Mouse (Mus musculus) myocyte (in vitro differentiated cells): ENCODE measurements around the gene Zfp786. TPM values are rescaled to one million over a fixed set of nuclear protein-coding genes. Genes with fewer than 3 reads are reported as not detected.
A peak's percentile ranks its signal among the peaks of the same experiment; 100 is the strongest.

ENCODE experiments used
- H3K27me3 ChIP-seq: one replicate; pipeline ENCODE4 v1.6.1; 2011; ENCODE audit not compliant: control insufficient read depth, insufficient read depth, insufficient read length
- H3K36me3 ChIP-seq: one replicate; pipeline ENCODE4 v1.6.1; 2011; ENCODE audit not compliant: control insufficient read depth, insufficient read depth
- H3K4me2 ChIP-seq: one replicate; pipeline ENCODE4 v1.6.1; 2011; ENCODE audit warnings: low read depth, control low read depth
- H3K4me3 ChIP-seq: one replicate; pipeline ENCODE4 v1.5.1; 2011; ENCODE audit warnings: mild to moderate bottlenecking, control low read depth, moderate library complexity
- H3K79me2 ChIP-seq: one replicate; pipeline ENCODE4 v1.6.1; 2011; ENCODE audit not compliant: control insufficient read depth, insufficient read depth
- H3ac ChIP-seq: one replicate; pipeline ENCODE4 v1.6.1; 2011; ENCODE audit not compliant: control insufficient read depth, insufficient read length
- CEBPB ChIP-seq: IDR thresholded peaks from 2 replicates; pipeline ENCODE4 v1.6.1; 2011; ENCODE audit warnings: mild to moderate bottlenecking, moderate library complexity; ENCODE audit not compliant: poor library complexity, insufficient read depth, severe bottlenecking
- E2F4 ChIP-seq: IDR thresholded peaks from one replicate; pipeline ENCODE4 v1.6.1; 2011; ENCODE audit warnings: mild to moderate bottlenecking, control low read depth, moderate library complexity; ENCODE audit not compliant: insufficient read depth
- MAX ChIP-seq: IDR thresholded peaks from one replicate; pipeline ENCODE4 v1.6.1; 2011; ENCODE audit warnings: low read depth, mild to moderate bottlenecking, control low read depth
- MYOD1 ChIP-seq, 3 experiments: IDR thresholded peaks; one replicate each; pipeline ENCODE4 v1.6.1; 2011; ENCODE audit warnings: control low read depth in 2 of 3, low read depth in 2 of 3, mild to moderate bottlenecking in 2 of 3, moderate library complexity in 1 of 3; ENCODE audit not compliant: insufficient read length in 2 of 3, control insufficient read depth in 1 of 3
- MYOG ChIP-seq, 3 experiments: IDR thresholded peaks; one replicate each; pipeline ENCODE4 v1.6.1; 2011; ENCODE audit warnings: control low read depth in 2 of 3, low read depth in 2 of 3, mild to moderate bottlenecking in 2 of 3; ENCODE audit not compliant: insufficient read length in 2 of 3, control insufficient read depth in 1 of 3, insufficient read depth in 1 of 3
- POLR2A ChIP-seq: IDR thresholded peaks from one replicate; pipeline ENCODE4 v1.6.1; 2011; ENCODE audit warnings: low read depth, mild to moderate bottlenecking, control low read depth, moderate library complexity; ENCODE audit not compliant: insufficient read length
- POLR2AphosphoS2 ChIP-seq: IDR thresholded peaks from one replicate; pipeline ENCODE4 v1.6.1; 2011; ENCODE audit warnings: low read depth, control low read depth; ENCODE audit not compliant: insufficient read length
- REST ChIP-seq: IDR thresholded peaks from one replicate; pipeline ENCODE4 v1.6.1; 2011; ENCODE audit warnings: mild to moderate bottlenecking, control low read depth, moderate library complexity; ENCODE audit not compliant: insufficient read depth, insufficient read length
- SRF ChIP-seq: IDR thresholded peaks from one replicate; pipeline ENCODE4 v1.6.1; 2011; ENCODE audit warnings: low read depth; ENCODE audit not compliant: control insufficient read depth, insufficient read length
- TCF12 ChIP-seq: IDR thresholded peaks from one replicate; pipeline ENCODE4 v1.6.1; 2011; ENCODE audit warnings: mild to moderate bottlenecking, control low read depth; ENCODE audit not compliant: poor library complexity, insufficient read depth, severe bottlenecking
- TCF3 ChIP-seq: IDR thresholded peaks from one replicate; pipeline ENCODE4 v1.6.1; 2011; ENCODE audit warnings: low read depth, control low read depth; ENCODE audit not compliant: insufficient read length
- USF1 ChIP-seq: IDR thresholded peaks from one replicate; pipeline ENCODE4 v1.6.1; 2011; ENCODE audit warnings: low read depth, mild to moderate bottlenecking, control low read depth, moderate library complexity
- polyA plus RNA-seq: library from polyadenylated mRNA; unstranded; fragments of >200 nt; fragmentation: generic; extraction: Trizol; gene quantifications from one replicate; pipeline ENCODE4 v1.2.1, GENCODE M21; 2012; ENCODE audit warnings: missing spikeins

Zfp786 gene
- polyA plus RNA-seq, 1 experiment = 0.30 TPM

DNA sequence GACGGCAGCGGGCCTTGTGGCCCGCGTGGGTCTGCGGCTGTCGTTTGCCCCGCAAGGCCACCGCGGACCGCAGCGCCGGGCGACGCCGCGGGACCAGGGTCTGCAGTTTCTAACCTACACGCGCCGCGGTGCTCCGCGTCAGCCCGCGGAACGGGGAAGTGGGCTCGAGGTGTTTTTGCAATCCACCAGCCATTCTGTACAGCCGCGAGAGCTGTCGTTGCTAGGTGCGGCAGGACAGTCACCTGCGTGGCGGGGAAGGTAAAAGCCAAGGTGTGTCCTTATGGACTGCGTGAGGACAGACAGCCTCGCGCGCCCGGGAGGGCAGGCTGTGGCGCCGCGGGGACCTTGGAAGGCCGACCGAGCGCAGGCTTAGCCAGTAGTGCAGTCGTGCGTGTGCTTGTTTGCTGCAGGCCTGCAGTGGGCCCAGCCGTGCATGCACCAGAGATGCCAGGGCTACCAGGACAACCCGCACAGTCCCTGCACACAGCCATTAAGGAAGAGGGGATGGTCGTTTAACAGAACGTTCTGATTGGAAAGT is 5.4 kb upstream of the Zfp786 start:
- Histone ChIP-seq H3K4me3 (peak overlapping the region; percentile 56), H3K27me3 (no peaks in the 10 kb centered on the region), H3ac (peak overlapping the region; percentile 32), H3K36me3 (no peaks in the 10 kb centered on the region), H3K4me2 (peak overlapping the region; percentile 71), H3K79me2 (peaks cover 5% of the 10 kb centered on the region)
- TF ChIP-seq MYOG (IDR thresholded peaks at IDR 0.05; ENCODE audit: control insufficient read depth in 1 of 3, insufficient read depth in 1 of 3, insufficient read length in 2 of 3, low read depth in 2 of 3) = peak in 2 of 3 experiments; percentile 8 to 10
- TF ChIP-seq MYOD1 (IDR thresholded peaks at IDR 0.05; ENCODE audit: control insufficient read depth in 1 of 3, insufficient read length in 2 of 3, low read depth in 2 of 3) = peak in 1 of 3 experiments; percentile 1
- no peak for TF ChIP-seq TCF12

DNA sequence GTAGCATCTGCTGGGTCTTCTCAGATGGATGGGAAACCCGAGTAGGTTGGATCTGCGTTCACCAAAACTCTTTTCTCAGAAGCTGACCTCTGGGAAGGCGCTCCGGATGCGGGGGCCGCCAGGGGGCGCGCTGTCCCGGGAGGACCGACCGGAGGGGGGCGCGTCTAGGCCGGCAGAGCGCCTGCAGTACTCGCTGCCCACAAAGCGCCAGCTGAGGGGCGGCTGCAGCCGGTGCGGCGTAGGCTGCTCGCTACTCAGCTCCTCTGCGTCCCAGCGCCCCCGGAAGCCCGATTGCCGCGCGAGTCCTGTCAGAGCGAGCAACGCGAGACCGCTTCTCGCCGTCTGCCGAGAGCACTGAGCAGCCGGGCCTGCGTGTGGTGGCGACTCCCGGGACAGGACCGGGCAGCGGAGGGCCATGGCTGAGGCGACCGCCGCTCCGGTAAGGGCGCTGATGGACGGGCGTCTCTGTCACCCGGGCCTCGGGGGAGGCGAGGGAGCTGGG is 4.9 kb upstream of the Zfp786 start, which contains the start of gene Zfp398:
TSS of gene Zfp398 (plus strand) at position 180 of the 502 bp plus-strand sequence.
- H3K36me3 ChIP-seq = no peaks in the 10 kb centered on the region
- H3ac ChIP-seq = peak within 1 kb of the TSS; percentile 32
- H3K27me3 ChIP-seq = no peaks in the 10 kb centered on the region
- H3K79me2 ChIP-seq = peaks cover 5% of the 10 kb centered on the region
- peak within 1 kb of the TSS; percentile 71 for H3K4me2 ChIP-seq
- peak; percentile 18 for TF ChIP-seq SRF
- no peak for TF ChIP-seq E2F4
- TF ChIP-seq TCF12 = no peak
- TF ChIP-seq POLR2A = peak; percentile 84
- no peak for TF ChIP-seq MAX
- TF ChIP-seq MYOD1 (IDR thresholded peaks at IDR 0.05; ENCODE audit: control insufficient read depth in 1 of 3, insufficient read length in 2 of 3, low read depth in 2 of 3) = peak in 2 of 3 experiments; percentile 66 to 76
- peak; percentile 64 for TF ChIP-seq POLR2AphosphoS2
- TF ChIP-seq CEBPB = no peak
- TF ChIP-seq TCF3 = no peak
- peak in 2 of 3 experiments; percentile 71 to 85 for TF ChIP-seq MYOG (IDR thresholded peaks at IDR 0.05; ENCODE audit: control insufficient read depth in 1 of 3, insufficient read depth in 1 of 3, insufficient read length in 2 of 3, low read depth in 2 of 3)
- TF ChIP-seq USF1 = no peak
- TF ChIP-seq REST = no peak
- H3K4me3 ChIP-seq = peak within 1 kb of the TSS; percentile 56

DNA sequence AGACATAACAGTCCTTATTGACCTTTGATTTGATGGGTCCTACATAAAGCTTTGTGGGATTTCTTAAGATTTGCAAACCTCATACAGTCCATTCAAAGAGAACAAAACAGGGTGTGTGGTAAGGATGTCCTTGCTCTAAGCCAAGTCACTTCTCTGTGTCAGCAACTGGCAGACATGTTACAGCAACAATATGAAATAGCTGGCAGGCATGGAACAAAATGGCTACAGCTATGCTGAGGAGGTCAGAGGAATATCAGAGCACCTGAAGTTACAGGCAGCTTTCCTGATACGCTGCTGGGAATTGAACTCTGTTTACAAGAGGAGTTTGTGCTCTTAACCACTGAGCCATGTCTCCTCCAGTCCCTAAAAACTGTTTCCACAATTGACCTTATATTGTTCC is 1.6 kb upstream of the Zfp786 start:
- Histone ChIP-seq H3K36me3 (no peaks in the 10 kb centered on the region), H3ac (no peak overlapping the region), H3K27me3 (no peaks in the 10 kb centered on the region), H3K4me2 (no peak overlapping the region), H3K79me2 (peaks cover 5% of the 10 kb centered on the region), H3K4me3 (no peak overlapping the region)
- TF ChIP-seq E2F4 = no peak
- TF ChIP-seq USF1 = no peak
- no peak for TF ChIP-seq REST
- TF ChIP-seq TCF3 = no peak
- TF ChIP-seq MAX = no peak
- TF ChIP-seq MYOD1 (IDR thresholded peaks at IDR 0.05; ENCODE audit: control insufficient read depth in 1 of 3, insufficient read length in 2 of 3, low read depth in 2 of 3) = no peak
- TF ChIP-seq CEBPB = no peak
- no peak for TF ChIP-seq POLR2A
- no peak for TF ChIP-seq TCF12
- no peak for TF ChIP-seq MYOG (IDR thresholded peaks at IDR 0.05; ENCODE audit: control insufficient read depth in 1 of 3, insufficient read depth in 1 of 3, insufficient read length in 2 of 3, low read depth in 2 of 3)
- TF ChIP-seq POLR2AphosphoS2 = no peak

DNA sequence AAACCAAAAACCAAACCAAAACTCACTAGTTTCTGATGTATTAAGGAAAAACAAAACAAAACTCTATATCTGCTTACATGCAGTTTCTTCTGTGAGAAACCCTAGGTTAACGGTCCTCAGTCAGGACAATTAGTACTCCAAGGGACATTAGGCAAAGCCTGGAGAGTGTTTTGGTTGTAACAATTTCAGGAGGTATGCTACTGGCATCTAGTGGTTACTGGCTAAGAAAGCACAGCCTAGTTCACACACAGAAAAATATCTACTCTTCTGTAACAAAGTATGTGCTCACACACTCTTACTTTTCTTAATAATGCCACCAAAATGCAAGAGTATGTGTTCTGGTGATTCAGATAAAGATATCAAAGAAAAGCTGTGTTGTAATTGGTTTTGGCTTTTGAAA is 1.7 kb downstream of the Zfp786 start:
- Histone ChIP-seq H3ac (no peak overlapping the region), H3K4me3 (no peak overlapping the region), H3K79me2 (no peaks in the 10 kb centered on the region), H3K36me3 (no peaks in the 10 kb centered on the region), H3K27me3 (no peaks in the 10 kb centered on the region), H3K4me2 (no peak overlapping the region)
- TF ChIP-seq E2F4 = no peak
- TF ChIP-seq POLR2AphosphoS2 = no peak
- TF ChIP-seq SRF = no peak
- no peak for TF ChIP-seq MYOG (IDR thresholded peaks at IDR 0.05; ENCODE audit: control insufficient read depth in 1 of 3, insufficient read depth in 1 of 3, insufficient read length in 2 of 3, low read depth in 2 of 3)
- no peak for TF ChIP-seq TCF3
- no peak for TF ChIP-seq POLR2A
- no peak for TF ChIP-seq MYOD1 (IDR thresholded peaks at IDR 0.05; ENCODE audit: control insufficient read depth in 1 of 3, insufficient read length in 2 of 3, low read depth in 2 of 3)
- TF ChIP-seq REST = no peak
- no peak for TF ChIP-seq MAX
- TF ChIP-seq CEBPB = no peak
- no peak for TF ChIP-seq USF1
- TF ChIP-seq TCF12 = no peak

DNA sequence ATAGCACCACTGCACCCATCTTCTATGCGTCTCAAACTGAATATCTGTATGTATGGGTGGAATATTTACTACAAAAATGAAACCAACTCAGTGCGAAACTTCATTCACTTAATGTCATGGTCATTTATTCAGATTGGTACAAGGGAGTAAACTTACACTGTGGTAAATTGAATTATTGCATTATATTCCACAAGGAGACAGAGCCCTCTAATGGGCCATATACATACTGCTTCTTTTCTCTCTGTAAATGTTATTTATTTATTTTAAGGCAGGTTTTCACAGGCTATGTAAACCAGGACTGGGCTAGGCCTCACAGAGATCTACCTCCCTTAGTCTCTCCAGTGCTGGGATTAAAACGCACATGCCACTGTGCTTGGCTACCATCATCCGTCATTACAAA is 3.2 kb downstream of the Zfp786 start:
- TF ChIP-seq MYOG (IDR thresholded peaks at IDR 0.05; ENCODE audit: control insufficient read depth in 1 of 3, insufficient read depth in 1 of 3, insufficient read length in 2 of 3, low read depth in 2 of 3) (no peak), POLR2AphosphoS2 (no peak), CEBPB (no peak), MYOD1 (IDR thresholded peaks at IDR 0.05; ENCODE audit: control insufficient read depth in 1 of 3, insufficient read length in 2 of 3, low read depth in 2 of 3) (no peak), E2F4 (no peak), MAX (no peak), SRF (no peak)
- Histone ChIP-seq H3K4me2 (no peak overlapping the region), H3ac (no peak overlapping the region), H3K27me3 (no peaks in the 10 kb centered on the region), H3K79me2 (no peaks in the 10 kb centered on the region), H3K36me3 (no peaks in the 10 kb centered on the region), H3K4me3 (no peak overlapping the region)
